Mouse (Mus musculus) neural tube, embryonic 14.5 days (tissue): ENCODE data around the gene 1700001L19Rik. TPM values are rescaled to one million over a fixed set of nuclear protein-coding genes. Genes with fewer than 3 reads are reported as not detected.

Experiments used
- polyA plus RNA-seq: library from polyadenylated mRNA; unstranded; fragments of >200 nt; fragmentation: Nextera tagmentation; extraction: Ambion mirVana; gene quantifications from 2 replicates; pipeline ENCODE4 v1.2.1, GENCODE M21; 2014

Gene 1700001L19Rik
- polyA plus RNA-seq, 1 experiment from 2014 or later: 5.3 TPM

Other genes starting within 250 kb of the 1700001L19Rik start
- 12.0 and 14.8 TPM in 2 replicates for gene Mtrr, start 15.3 kb upstream of the 1700001L19Rik start, polyA plus RNA-seq
- 23.7 and 28.2 TPM in 2 replicates for gene Fastkd3, start 15.2 kb upstream of the 1700001L19Rik start, polyA plus RNA-seq